Comparison of ENCODE assay signal across 8 mouse cellular contexts in genomic region chr4:41639214-41639841, GRCm38 (mm10). TPM values are rescaled to one million over a fixed set of nuclear protein-coding genes. Genes with fewer than 3 reads are reported as not detected.
DNase-seq lines count a peak whose midpoint lies in the region; ATAC-seq and TF ChIP-seq lines count a peak whose summit lies in the region.

No protein-coding gene starts in this region.

- no peak; the same call in 1 of the 2 replicates for ATAC-seq in kidney, embryonic 14.5 days (ENCODE audit: low FRiP score, low TSS enrichment)
- no peak for ATAC-seq in embryonic facial prominence, embryonic 13.5 days (ENCODE audit: insufficient number of reproducible peaks, insufficient read depth, low FRiP score, low TSS enrichment, low read depth)
- ATAC-seq in intestine, postnatal 0 days = peak; percentile 3; the same call in 1 of the 2 replicates

- H3K4me1 ChIP-seq in kidney, embryonic 14.5 days (ENCODE audit: control insufficient read depth, insufficient read depth, low read length) = peaks cover 28% of the 10 kb centered on the region
- H3K4me1 ChIP-seq in E14TG2a.4 (replicated peaks; ENCODE audit: low read depth, low read length) = peaks cover 11% of the 10 kb centered on the region
- H3K4me1 ChIP-seq in embryonic facial prominence, embryonic 13.5 days = peaks cover 43% of the 10 kb centered on the region
- no peaks in the 10 kb centered on the region for H3K4me1 ChIP-seq in intestine, postnatal 0 days (replicated peaks; ENCODE audit: control insufficient read depth, insufficient read depth, low read length)
- no peaks in the 10 kb centered on the region for H3K4me1 ChIP-seq in small intestine, adult 2 months (ENCODE audit: control insufficient read depth, insufficient read depth, insufficient read length, low read length)

- 15% methylated on average over 10 of the region's 10 CpGs for WGBS in kidney, embryonic 14.5 days
- 12% methylated on average over 10 of the region's 10 CpGs for WGBS in embryonic facial prominence, embryonic 13.5 days
- WGBS in intestine, postnatal 0 days = 24% methylated on average over 10 of the region's 10 CpGs
- WGBS in small intestine, adult 2 months = 22% methylated on average over 10 of the region's 10 CpGs

- H3K27ac ChIP-seq in kidney, embryonic 14.5 days (ENCODE audit: low read depth, low read length) = 0 out of 2 replicates have a peak overlapping the region, but pooled peaks have one; percentile 26
- peak overlapping the region; percentile 55 for H3K27ac ChIP-seq in embryonic facial prominence, embryonic 13.5 days
- H3K27ac ChIP-seq in intestine, postnatal 0 days (ENCODE audit: low read depth, low read length) = no peak overlapping the region; the same call in 1 of the 2 replicates
- H3K27ac ChIP-seq in small intestine, adult 2 months (ENCODE audit: insufficient read depth, low read depth, low read length) = 0 out of 2 replicates have a peak overlapping the region, but pooled peaks have one; percentile 3

- no peak for TF ChIP-seq POLR2A in small intestine, adult 2 months (IDR thresholded peaks at IDR 0.05; ENCODE audit: low read depth, low read length)

- H3K4me3 ChIP-seq in kidney, embryonic 14.5 days (ENCODE audit: low read length) = peak overlapping the region; percentile 57
- peak overlapping the region; percentile 81 for H3K4me3 ChIP-seq in E14TG2a.4 (replicated peaks; ENCODE audit: low read length)
- peak overlapping the region; percentile 65 for H3K4me3 ChIP-seq in embryonic facial prominence, embryonic 13.5 days
- H3K4me3 ChIP-seq in intestine, postnatal 0 days (ENCODE audit: low read depth, low read length) = peak overlapping the region; percentile 47
- H3K4me3 ChIP-seq in small intestine, adult 2 months (ENCODE audit: low read depth, low read length) = peak overlapping the region; percentile 57

- peak overlapping the region; percentile 85 for H3K9ac ChIP-seq in kidney, embryonic 14.5 days (ENCODE audit: low read depth, low read length)
- peak overlapping the region; percentile 89 for H3K9ac ChIP-seq in embryonic facial prominence, embryonic 13.5 days
- H3K9ac ChIP-seq in intestine, postnatal 0 days (ENCODE audit: low read depth, low read length) = peak overlapping the region; percentile 64

- TF ChIP-seq CTCF in E14TG2a.4 (conservative IDR thresholded peaks at IDR 0.05; ENCODE audit: low read length) = no peak
- no peak for TF ChIP-seq CTCF in intestine, postnatal 0 days (IDR thresholded peaks at IDR 0.05; ENCODE audit: low read depth)
- TF ChIP-seq CTCF in small intestine, adult 2 months (IDR thresholded peaks at IDR 0.05; ENCODE audit: extremely low read depth, insufficient read length, insufficient replicate concordance, low read depth, low read length) = no peak

- DNase-seq in kidney, postnatal 4 days = no peak
- DNase-seq in right cerebral cortex, postnatal 4 days = no peak
- DNase-seq in adrenal gland, adult 18-20 months (ENCODE audit: low spot score in 2 of 2) = no peak

- H3K9me3 ChIP-seq in kidney, embryonic 14.5 days (ENCODE audit: control insufficient read depth, low read length) = 0 out of 2 replicates have a peak, but pooled peaks cover 2% of the 10 kb centered on the region
- peaks cover 16% of the 10 kb centered on the region for H3K9me3 ChIP-seq in E14TG2a.4 (ENCODE audit: low read length)
- no peaks in the 10 kb centered on the region for H3K9me3 ChIP-seq in embryonic facial prominence, embryonic 13.5 days
- no peaks in the 10 kb centered on the region for H3K9me3 ChIP-seq in intestine, postnatal 0 days (ENCODE audit: control insufficient read depth)

- H3K27me3 ChIP-seq in kidney, embryonic 14.5 days (ENCODE audit: control insufficient read depth, insufficient read depth, low read length) = no peaks in the 10 kb centered on the region
- H3K27me3 ChIP-seq in E14TG2a.4 (ENCODE audit: insufficient read depth, low read length) = peaks cover 77% of the 10 kb centered on the region
- H3K27me3 ChIP-seq in embryonic facial prominence, embryonic 13.5 days = peaks cover 16% of the 10 kb centered on the region
- H3K27me3 ChIP-seq in intestine, postnatal 0 days (replicated peaks; ENCODE audit: control insufficient read depth, insufficient read depth, low read length) = peaks cover 13% of the 10 kb centered on the region
- no peaks in the 10 kb centered on the region; the same call in 1 of the 2 replicates for H3K27me3 ChIP-seq in small intestine, adult 2 months (ENCODE audit: control insufficient read depth, insufficient read depth, low read length)

- H3K36me3 ChIP-seq in kidney, embryonic 14.5 days (ENCODE audit: control insufficient read depth, insufficient read depth, low read length) = no peaks in the 10 kb centered on the region
- H3K36me3 ChIP-seq in E14TG2a.4 (ENCODE audit: insufficient read depth, low read length) = no peaks in the 10 kb centered on the region
- no peaks in the 10 kb centered on the region for H3K36me3 ChIP-seq in embryonic facial prominence, embryonic 13.5 days
- H3K36me3 ChIP-seq in intestine, postnatal 0 days (ENCODE audit: control insufficient read depth, insufficient read depth) = no peaks in the 10 kb centered on the region
- H3K36me3 ChIP-seq in small intestine, adult 2 months (ENCODE audit: control insufficient read depth, insufficient read depth, low read length) = no peaks in the 10 kb centered on the region

- H3K4me2 ChIP-seq in kidney, embryonic 14.5 days (replicated peaks; ENCODE audit: low read depth, low read length) = peak overlapping the region; percentile 93
- H3K4me2 ChIP-seq in embryonic facial prominence, embryonic 13.5 days = peak overlapping the region; percentile 85
- H3K4me2 ChIP-seq in intestine, postnatal 0 days (replicated peaks; ENCODE audit: low read depth) = peak overlapping the region; percentile 81

RNA-seq across cellular contexts. Expression of gene Enho, which starts 0.8 kb away (rescaled TPM):
- 23.2 and 23.5 TPM in 2 replicates for polyA plus RNA-seq in kidney, embryonic 14.5 days (2014; fragmentation: Nextera tagmentation; extraction: Ambion mirVana)
- polyA plus RNA-seq in embryonic facial prominence, embryonic 13.5 days (2015; fragmentation: Nextera tagmentation; extraction: Ambion mirVana) = 19.4 and 23.2 TPM in 2 replicates
- polyA plus RNA-seq in intestine, postnatal 0 days (2015; fragmentation: Nextera tagmentation; extraction: Ambion mirVana) = 8.5 and 8.6 TPM in 2 replicates
- polyA plus RNA-seq in small intestine, adult 2 months (2012; rRNA removed) = 7.6 and 9.3 TPM in 2 replicates
- 1 to 10 TPM; 2.3 to 4.1 TPM for total RNA-seq in adrenal gland, adult 18-20 months (2021)

RNA-seq across cellular contexts. Expression of gene Cntfr, which starts 57.6 kb away (rescaled TPM):
- polyA plus RNA-seq in kidney, embryonic 14.5 days (2014; fragmentation: Nextera tagmentation; extraction: Ambion mirVana) = 16.6 and 31.5 TPM in 2 replicates
- 11.2 and 16.3 TPM in 2 replicates for polyA plus RNA-seq in embryonic facial prominence, embryonic 13.5 days (2015; fragmentation: Nextera tagmentation; extraction: Ambion mirVana)
- 1.9 and 2.8 TPM in 2 replicates for polyA plus RNA-seq in intestine, postnatal 0 days (2015; fragmentation: Nextera tagmentation; extraction: Ambion mirVana)
- 1.7 and 2.0 TPM in 2 replicates for polyA plus RNA-seq in small intestine, adult 2 months (2012; rRNA removed)
- 10 to 100 TPM; 36.2 to 36.6 TPM for total RNA-seq in adrenal gland, adult 18-20 months (2021)
